Mouse (Mus musculus): ENCODE results near the gene B3gnt9.

GRCm38 (mm10) chr8:105290554-105291314 is 35.8 kb upstream of the B3gnt9 start:
- TF ChIP-seq TAL1 (IDR thresholded peaks at IDR 0.05; ENCODE audit: low read length) (no peak), GATA1 (IDR thresholded peaks at IDR 0.05; ENCODE audit: low read length) (no peak)

Data from erythroblast, embryonic 14.5 days (primary cell).